Mouse (Mus musculus) fibroblast of lung, adult 2 months (primary cell): ENCODE measurements around the gene Ptgdr2.

Source experiments
- DNase-seq: peaks from one replicate; pipeline ENCODE4 v3.0.0-alpha.2; 2011; ENCODE audit warnings: low read depth

Ptgdr2 gene

GRCm38 (mm10) chr19:10937110-10937563 lies at the start of gene Ptgdr2:
TSS of gene Ptgdr2 (plus strand) at chr19:10937160.
- DNase-seq: no peak

DNA sequence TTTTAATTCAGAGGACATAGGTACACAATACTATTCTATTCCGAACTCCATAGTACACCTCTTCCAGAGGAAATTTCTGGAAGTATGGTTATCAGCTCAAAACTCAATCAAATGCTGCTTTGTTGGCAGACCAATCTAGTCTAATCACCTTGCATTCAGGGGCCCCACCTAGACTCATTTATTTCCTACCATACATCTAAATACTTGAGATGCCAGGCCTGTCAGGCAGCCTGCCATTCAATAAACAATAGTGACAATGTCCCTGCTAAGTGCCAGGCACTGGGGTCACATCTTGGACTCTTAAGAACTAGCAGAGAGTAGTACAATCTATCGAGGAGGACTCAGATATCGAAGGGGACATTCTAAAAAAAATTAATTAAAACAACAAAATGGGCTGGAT lies 44.8 kb upstream of the Ptgdr2 start:
- DNase-seq: no peak

DNA sequence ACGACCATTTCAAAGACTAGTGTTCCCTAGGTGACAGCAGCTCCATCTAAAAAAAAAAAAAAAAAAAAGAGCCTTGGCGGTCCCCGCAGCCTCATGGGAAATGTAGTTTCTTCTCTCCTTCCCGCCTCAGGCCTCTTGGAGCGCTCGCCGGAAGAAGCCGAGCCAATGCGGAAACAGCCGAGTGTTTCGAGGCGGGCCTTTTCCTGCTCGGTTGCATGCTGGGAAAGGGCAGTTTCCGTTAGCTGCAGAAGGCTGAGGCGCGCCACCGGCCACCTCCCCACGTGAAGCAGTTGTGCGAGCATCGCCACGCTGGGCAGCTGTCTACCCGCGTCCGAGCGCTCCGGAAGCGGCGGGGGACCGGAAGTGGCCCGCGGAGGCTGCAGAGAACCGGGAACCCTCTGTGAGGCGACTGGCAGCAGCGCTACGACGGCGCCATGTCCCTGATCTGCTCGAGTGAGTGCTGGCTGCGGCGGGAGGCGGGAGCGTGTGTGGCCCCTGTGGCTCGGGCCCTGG lies 41.9 kb upstream of the Ptgdr2 start, which contains the start of gene Prpf19:
Prpf19 (plus strand) TSS at position 216 of the 513 bp plus-strand sequence.
- DNase-seq: peak; percentile 95

GRCm38 (mm10) chr19:10895708-10896107 lies 41.3 kb upstream of the Ptgdr2 start:
- peak; percentile 57 for DNase-seq

DNA sequence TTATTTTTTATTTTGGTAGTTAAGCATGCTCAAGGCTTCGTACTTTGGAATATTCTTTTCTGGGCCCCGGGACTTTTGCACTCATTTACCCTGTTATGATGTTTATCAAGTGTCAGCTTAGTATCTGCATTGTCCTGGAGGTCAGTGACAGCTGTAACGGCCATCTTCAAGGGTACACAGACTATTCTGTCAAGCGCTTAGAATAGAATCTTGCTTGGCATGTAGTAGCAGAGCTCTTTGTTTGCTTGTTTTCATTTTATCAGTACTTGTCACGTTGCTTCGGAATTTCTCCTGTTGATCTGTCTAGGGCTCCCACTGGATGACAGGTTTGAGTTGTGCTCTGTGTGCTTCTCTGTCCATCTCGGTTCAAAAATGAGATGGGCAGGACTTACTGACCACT lies 40.1 kb upstream of the Ptgdr2 start:
- DNase-seq: no peak

DNA sequence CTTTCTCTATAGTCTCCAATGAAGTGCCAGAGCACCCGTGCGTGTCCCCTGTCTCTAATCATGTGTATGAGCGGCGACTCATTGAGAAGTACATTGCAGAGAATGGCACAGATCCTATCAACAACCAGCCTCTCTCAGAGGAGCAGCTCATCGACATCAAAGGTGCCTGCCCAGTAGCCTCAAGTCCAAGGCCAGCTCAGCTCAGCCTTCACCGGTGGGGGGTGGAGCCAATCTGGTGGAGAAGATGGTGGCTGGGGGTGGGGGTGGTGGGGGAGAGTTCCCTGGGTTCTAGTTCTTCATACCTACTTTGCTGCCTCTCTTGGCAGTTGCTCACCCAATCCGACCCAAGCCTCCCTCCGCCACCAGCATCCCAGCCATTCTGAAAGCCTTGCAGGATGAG lies 39.5 kb upstream of the Ptgdr2 start:
- no peak for DNase-seq

- DNase-seq: no peak
These were observed 36.6 kb upstream of the Ptgdr2 start for GRCm38 (mm10) chr19:10900315-10900714.

GRCm38 (mm10) chr19:10901046-10901445 lies 35.9 kb upstream of the Ptgdr2 start:
- no peak for DNase-seq

- DNase-seq: no peak
These were observed 32.4 kb upstream of the Ptgdr2 start for GRCm38 (mm10) chr19:10904512-10904911.

DNA sequence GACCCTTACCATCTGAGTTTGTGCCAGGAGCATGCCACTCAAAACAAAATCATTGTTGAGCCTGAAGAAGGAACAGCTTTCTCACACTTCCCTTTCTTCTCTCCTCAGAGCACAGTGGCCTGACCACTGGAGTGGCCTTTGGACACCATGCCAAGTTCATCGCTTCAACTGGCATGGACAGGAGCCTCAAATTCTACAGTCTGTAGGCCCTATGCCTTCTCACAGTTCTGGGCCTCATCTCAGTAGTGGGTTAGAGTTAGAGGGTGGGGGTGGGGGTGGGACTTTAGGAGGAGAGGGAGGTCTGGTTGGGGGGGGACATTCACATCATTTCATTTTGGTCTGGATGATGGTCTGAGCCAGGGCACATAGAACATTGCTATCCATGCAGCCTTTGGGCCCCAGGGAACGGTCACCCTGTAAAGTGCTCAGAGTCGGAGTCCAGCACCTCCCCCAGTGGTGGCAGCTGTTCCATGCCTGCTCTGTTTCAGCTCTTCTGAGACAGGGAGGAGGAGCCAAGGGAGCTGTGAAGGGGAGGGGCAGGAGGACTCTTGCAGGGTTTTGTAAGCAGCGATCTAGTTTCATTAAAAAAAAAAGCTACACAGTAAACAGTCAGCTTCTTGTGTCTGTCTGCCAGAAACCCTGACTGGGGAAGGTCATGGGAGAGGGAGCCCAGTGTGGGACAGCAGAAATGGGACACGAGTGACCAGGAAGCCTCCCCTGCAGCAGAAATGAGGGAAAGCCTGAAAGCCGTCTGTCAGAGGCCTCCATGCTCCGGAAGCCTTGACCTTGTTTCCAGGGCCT lies 31.8 kb upstream of the Ptgdr2 start:
- no peak for DNase-seq

- no peak for DNase-seq
These were observed 31.3 kb upstream of the Ptgdr2 start for GRCm38 (mm10) chr19:10905728-10906000.

- DNase-seq: no peak
These were observed 29.1 kb upstream of the Ptgdr2 start for GRCm38 (mm10) chr19:10907891-10908290.

DNA sequence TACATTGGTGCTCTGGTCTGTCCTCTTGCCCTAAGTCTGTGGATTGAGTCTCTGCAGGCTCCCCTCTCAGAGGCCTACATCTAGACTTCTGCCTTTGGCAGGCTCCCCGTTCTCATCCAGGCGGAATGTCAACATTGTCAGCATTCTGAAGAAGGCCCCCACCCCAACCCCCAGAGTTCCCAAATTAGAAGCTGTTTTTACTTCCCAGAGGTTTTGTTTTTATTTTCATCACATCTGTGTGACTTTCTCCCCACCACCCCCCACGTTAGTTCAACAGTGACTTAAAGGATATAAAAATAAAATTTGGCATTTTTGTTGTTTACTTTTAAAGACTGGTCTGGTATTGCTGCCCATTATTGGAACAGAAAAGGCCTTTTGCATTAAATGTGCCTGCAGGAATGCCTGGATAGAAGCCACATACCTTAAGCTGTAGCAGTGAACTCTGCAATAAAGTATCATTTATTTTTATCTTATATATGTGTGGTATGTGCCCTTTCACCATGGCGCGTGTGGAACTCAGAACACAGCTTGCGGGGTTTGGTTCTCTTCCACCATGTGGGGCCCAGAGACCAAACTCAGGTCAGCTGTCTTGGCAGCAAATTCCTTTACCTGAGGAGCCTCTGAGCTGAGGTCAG lies 27.8 kb upstream of the Ptgdr2 start:
- DNase-seq: no peak

DNA sequence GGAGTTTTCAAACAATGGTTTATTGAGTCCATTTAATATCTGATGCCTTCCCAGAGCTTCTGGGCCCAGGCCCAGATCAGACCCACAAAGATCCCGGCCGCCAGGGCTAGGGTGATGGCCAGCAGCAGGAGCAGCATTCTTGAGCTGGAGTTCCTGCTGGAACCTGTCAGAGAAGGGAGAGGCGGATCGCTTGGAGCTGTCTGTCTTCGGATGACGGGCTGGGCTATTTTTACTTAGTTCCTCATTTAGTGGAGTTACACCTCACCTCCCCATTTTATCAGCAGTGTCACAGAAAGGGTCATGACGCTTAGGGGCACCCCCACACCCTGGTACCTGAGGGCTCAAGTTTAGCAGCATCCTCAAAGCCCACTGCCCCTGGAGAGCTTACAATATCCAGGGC lies 22.7 kb upstream of the Ptgdr2 start:
- DNase-seq: no peak

DNA sequence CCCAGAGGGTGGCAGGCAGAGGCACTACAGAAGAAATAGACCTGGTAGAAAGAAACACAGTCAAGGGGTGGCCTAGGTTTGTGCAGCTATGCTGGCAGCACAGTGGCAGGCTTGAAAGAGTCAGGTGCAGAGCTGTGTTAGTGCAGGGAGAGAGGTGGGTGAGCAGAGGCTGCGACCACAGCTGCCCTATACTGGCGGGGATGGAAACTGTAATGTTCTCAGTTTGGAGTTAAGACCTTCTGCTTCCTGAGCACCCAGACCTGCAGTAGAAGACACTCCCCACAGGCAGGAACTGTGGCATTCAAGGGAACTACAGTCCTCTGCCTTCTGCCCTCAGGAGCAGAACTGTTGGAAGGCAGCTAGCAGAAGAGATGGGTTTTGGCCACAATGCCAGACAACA lies 22.1 kb upstream of the Ptgdr2 start:
- DNase-seq: no peak

DNA sequence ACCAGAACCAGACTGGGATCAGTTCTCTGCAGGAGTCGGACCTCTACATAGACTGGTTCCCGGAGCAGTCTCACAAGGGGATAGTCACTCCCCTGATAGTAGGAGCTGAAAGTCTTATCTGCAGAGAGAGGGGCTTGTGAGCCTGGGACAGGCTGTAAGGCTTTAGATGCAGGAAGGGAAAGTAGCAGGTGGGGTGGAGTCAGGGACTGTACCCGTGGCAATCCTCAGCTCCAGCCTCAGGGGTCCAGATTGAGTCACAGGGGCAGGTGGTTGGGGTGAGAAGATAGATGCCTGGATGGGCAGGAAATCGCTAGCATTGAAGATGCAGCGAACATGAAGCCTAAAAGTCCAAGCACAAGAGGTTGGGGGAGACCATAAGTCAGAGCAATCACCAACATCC lies 20.5 kb upstream of the Ptgdr2 start:
- no peak for DNase-seq

DNA sequence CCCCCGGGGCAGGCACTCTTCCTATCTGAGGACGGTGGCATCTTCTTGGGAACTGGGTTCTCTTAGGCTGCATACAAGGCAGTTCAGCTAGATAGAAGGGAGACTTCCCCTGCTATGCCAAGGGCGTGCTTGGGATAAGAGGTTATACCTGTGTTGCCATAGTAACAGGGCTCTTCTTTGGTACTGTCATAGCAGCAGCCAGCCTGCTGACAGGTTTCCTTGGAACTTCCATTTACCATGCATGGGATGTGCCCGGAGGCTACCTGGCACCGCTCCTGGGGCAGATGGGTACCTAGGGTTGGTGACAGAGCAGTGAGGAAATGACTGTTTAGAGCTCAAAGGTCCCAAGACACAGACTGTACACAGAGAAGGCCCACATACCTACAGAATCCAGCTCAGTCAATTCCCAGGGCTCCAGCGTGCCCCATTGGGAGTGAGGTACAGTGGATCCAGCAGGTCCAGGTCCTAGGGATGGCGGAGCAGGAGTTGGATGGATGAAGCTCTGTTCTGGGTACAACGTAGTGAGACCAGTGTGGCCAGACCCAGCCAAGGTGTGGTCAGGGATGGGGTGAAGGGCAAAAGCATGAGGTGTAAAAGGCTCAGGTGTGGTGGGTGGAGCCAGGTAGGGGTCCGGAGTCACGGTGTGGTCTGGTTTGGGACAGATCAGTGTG lies 18.5 kb upstream of the Ptgdr2 start:
- DNase-seq: no peak

- no peak for DNase-seq
These were observed 16.4 kb upstream of the Ptgdr2 start, which contains the start of gene Zp1 for GRCm38 (mm10) chr19:10920532-10920931. TSS of gene Zp1 (minus strand) at chr19:10920632.

GRCm38 (mm10) chr19:10921058-10921457 lies 15.9 kb upstream of the Ptgdr2 start:
- DNase-seq: no peak

DNA sequence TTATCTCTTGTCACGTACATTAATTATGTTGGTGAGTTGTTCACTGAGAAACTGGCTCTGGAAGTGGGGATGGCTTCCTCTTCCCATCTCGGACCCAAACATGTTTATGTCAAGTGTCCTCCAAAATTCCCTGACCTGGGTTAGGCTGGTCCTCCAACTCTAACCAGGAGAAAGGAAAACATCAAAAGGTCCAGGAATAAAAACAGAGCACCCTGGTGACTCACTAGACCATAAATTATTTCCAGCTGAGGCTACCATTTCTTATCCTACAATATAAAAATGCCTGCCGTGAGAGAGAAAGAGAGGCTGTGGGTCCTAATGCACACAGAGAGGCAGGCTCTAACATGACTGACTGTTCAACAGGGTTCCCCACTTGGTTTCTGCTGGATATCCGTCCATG lies 12.7 kb upstream of the Ptgdr2 start:
- no peak for DNase-seq

GRCm38 (mm10) chr19:10926123-10926621 lies 10.8 kb upstream of the Ptgdr2 start:
- DNase-seq: no peak

- no peak for DNase-seq
These were observed 10.3 kb upstream of the Ptgdr2 start for GRCm38 (mm10) chr19:10926666-10927065.

DNA sequence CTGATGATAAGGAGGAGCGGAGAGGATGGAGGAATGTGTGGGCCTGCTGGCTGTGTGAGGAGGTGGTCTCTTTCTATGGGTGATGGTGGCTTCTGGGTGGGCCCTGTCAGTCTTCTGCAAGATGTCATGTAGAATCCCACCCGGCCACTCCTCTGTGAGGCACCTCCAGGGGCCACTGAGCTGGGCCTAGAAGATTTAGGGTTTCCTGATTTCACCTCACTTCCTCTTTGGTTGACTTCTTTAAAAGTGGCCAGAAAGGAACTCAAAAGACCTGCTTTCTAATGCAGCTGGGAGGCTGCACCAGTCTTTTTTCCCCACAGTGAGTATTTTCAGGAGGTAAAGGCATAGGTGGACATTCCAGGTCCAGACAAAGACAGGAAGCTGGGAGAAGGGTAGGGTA lies 6.3 kb upstream of the Ptgdr2 start:
- DNase-seq: no peak
